Mouse (Mus musculus): ENCODE results near the gene Gucd1.
"Not testable (repeated sequence)": the region's sequence is repeated elsewhere in the genome, so short reads cannot be mapped to it uniquely, and the experiment has no call there.

Gene Gucd1

GRCm38 (mm10) chr10:75473411-75473810 is 44.4 kb downstream of the Gucd1 start:
- no peak for DNase-seq (ENCODE audit: low spot score)

- DNase-seq (ENCODE audit: low spot score): no peak
Observed at GRCm38 (mm10) chr10:75465781-75466550, 51.8 kb downstream of the Gucd1 start.

DNA sequence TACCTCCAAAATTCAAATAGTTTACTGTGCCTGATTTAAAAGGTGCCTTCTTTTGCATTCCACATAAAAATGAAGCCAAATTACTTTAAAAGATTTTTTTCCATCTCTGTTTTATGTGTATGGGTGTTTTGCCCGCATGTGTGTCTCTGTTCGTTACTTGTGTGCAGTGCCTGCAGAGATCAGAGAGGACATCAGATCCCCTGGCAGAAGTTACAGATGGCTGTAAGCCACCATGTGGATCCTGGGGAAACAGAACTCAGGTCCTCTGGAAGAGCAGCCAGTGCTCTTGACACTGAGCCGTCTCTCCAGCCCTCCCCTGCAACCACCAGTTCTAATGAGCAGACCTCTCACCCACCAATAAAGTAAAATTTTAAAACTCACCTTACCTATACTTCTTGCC is 55.0 kb downstream of the Gucd1 start:
- no peak for DNase-seq (ENCODE audit: low spot score)

- DNase-seq (ENCODE audit: low spot score): no peak
Observed at GRCm38 (mm10) chr10:75458329-75458728, 59.4 kb downstream of the Gucd1 start.

GRCm38 (mm10) chr10:75457852-75458251 is 59.9 kb downstream of the Gucd1 start:
- no peak for DNase-seq (ENCODE audit: low spot score)

DNA sequence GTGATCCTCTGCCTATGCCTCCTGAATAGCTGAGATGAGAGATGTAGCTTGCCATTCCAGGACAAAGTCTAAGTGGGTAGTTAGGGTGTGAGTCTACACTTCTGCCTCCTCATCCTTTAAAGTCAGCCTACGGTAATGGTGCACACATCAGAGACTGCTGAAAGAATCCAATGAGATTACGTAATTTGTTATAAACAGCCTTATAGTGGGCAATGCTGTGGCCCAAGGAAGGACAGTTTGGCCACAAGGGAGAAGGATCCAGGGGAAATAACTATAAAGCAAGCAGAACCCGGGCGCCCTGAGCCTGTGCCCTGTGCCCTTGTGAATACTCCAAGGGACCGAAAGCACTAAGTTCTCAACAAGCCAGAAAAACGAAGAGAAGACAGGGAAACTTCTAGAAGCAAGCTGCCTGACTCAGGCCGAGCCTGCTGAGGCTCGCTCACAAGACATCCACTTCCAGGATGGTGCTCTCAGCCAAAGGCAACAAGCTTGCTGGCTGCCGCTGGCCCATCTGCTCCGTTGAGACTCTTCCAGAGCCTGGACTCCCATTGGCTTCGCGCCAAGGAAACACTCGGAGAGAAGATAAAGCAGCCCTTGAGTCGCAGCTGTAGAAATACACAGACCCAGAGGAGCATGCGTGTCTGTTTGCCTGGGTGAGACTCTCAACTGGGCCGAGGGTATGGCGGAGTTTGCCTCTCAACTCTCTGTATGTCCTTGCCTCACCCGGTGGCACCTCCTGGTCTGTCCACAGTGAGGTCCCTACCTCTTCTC is 61.5 kb downstream of the Gucd1 start:
- not testable (repeated sequence) for DNase-seq (ENCODE audit: low spot score)

DNA sequence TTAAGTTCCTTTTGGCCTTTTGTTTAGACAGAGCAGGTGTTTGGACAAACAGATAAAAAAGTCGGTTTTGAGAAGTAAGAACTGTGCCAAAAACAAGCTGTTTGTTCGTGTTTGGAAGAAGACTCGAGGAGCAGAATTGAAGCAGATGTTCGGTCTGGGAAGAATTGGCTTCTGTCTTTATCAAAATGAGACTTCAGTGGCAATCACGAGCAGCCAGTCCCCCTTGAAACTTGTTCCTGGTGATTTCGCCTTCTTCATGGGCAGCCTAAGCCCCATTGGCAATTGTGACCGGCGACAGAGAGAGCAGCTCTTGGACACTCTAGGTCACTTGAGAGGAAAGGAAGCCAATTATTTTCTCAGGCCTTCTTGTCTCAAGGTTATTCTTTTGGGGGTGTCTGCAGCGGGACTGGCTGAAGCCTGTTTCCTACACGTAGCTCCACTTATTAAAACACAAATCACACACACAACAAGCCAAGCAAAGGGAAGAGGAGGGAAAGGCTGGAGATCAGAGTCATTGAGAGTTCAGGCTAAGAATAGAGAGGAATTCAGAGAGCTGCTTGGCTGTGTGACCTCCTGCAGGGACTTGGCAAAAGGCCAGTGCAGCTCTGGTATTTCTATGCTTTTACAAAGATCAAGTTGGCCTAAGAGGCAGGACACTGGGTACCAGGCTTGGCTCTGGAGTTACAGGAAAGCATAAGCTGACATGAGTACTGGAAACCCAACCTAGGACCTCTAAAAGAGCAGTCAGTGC is 66.6 kb downstream of the Gucd1 start:
- DNase-seq (ENCODE audit: low spot score): no peak

GRCm38 (mm10) chr10:75450331-75450730 is 67.4 kb downstream of the Gucd1 start:
- DNase-seq (ENCODE audit: low spot score): no peak

DNA sequence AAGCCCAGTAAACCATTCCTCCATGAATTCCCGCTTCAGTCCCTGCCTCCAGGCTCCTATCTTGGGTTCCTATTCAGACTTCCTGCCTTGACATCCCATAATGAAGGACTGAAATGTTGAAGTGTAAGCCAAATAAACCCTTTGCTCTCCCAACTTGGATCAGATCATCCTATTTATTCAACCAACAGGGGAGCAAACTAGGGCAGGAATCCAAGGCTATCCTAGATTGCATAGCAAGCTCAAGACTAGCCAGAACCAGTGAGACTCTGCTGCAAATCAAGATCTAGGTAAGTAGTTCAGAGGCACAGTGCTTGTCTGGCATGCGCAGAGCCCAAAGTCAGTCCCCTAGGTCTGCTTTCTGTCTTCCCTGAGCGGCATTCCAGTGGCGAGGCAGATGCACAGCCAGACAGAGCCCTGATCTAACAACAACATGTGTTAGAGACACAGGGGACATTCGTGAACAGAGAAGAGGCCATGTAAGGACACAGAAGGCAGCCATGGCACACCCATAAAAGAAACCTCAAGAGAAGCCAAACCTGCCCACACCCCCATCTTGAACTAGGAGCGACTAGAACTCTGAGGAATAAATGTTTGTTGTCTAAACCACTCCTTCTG is 68.9 kb downstream of the Gucd1 start:
- no peak for DNase-seq (ENCODE audit: low spot score)

DNA sequence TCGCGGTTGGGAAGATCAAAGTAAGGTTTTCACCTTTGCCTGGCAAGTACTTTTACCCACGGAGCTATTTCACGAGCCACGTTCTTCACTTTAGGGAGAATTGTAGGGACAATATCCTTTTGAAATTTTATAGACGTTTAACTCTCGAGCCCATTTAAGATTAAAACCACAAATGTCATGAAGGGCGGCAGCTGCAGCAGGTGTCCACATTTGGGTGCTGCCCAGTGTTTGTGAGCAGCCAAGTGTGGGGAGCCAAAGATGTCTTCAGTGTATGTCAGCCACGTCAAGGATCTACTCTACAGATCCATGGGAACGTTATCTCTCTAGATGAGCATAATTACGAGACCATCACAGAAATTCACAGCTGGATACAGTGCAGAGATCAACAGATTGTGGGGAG is 70.3 kb downstream of the Gucd1 start:
- DNase-seq (ENCODE audit: low spot score): no peak

GRCm38 (mm10) chr10:75446501-75447083 is 71.2 kb downstream of the Gucd1 start:
- peak; percentile 74 for DNase-seq (ENCODE audit: low spot score)

- DNase-seq (ENCODE audit: low spot score): no peak
Observed at GRCm38 (mm10) chr10:75445030-75445429, 72.7 kb downstream of the Gucd1 start.

DNA sequence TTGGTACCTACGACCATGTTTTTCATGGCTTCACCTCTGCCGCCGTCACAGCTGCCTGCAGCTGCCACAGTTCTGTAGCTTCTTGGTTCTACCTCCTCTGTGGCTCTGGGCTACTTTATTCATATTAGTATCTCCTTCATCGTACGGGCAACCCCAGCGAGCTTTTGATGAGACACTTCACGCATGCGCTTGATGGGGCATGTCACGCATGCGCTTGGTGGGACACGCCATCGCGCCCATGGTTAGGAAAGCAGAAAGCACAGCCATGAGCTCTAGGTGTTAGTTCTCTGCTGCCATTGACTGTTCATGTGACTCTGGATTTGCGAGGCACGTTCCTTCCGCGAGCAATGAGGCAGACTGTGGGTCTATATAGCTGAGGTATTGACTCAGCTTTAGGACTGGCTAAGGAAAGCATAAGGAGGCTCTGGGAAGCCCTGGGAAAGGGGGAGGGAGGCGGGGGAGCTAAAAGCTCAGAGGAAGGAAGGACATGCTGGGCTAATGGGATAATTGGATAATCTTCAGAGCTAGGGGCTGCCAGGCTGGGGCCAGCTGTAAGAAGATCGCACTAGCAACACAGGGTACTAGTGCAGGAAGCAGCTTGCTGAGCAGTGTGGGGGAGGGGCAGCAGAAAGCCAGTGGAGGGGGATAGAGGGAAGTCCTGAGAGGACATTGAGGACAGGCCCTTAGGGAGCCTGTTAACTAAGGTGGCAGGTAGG is 73.5 kb downstream of the Gucd1 start:
- no peak for DNase-seq (ENCODE audit: low spot score)

DNA sequence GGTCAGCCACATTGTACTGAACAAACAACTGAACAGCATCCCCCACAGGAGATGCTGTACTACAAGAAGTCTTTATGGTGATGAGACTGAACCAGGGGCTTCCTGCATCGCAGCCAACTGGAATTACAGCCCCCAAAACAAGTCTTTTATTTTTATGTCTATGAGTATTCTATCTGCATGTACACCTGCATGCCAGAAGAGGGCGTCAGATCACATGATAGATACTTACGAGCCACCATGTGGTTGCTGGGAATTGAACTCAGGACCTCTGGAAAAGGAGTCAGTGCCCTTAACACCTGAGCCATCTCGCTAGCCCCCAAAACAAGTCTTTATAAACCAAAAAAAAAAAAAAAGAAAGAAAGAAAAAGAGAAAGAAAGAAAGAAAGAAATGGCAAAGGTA is 74.8 kb downstream of the Gucd1 start:
- DNase-seq (ENCODE audit: low spot score): no peak

- DNase-seq (ENCODE audit: low spot score): no peak
Observed at GRCm38 (mm10) chr10:75441800-75442199, 76.0 kb downstream of the Gucd1 start.

GRCm38 (mm10) chr10:75440756-75441155 is 77.0 kb downstream of the Gucd1 start:
- DNase-seq (ENCODE audit: low spot score): no peak

- DNase-seq (ENCODE audit: low spot score): no peak
Observed at GRCm38 (mm10) chr10:75439211-75439811, 78.5 kb downstream of the Gucd1 start.

DNA sequence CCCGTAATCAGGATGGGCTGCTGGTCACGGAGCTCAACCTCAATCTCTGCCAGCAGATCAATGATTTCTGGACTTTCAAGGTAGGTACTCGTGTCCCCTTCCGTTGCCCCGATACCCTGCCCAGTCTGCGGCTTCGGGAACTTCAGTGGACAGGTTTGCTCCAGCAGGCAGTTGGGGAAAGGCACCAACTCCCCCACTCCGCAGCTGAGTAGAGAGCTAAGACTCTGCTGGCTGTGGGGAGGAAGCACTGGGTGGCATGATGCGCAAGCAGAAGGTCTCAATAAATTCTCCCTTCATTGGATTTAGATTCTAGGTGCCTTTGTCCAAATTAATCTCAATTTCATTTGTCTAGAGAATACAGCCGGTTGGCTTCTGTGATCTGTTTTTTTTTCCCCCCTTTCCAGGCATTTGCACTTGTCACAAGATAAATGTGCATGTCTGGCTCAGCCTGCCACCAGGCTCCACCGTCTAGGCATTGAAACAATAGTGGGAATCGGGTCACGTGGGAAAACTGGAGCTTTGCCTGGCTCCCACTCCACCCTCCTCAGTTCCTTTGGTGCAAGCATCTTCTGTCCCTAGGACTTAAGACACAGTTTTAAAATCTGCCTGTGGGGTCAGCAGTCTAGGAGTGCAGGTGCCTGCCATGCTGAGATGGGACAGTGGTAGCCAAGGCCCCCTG is 79.5 kb downstream of the Gucd1 start:
- no peak for DNase-seq (ENCODE audit: low spot score)

- no peak for DNase-seq (ENCODE audit: low spot score)
Observed at GRCm38 (mm10) chr10:75437284-75437683, 80.5 kb downstream of the Gucd1 start.

- peak; percentile 75 for DNase-seq (ENCODE audit: low spot score)
Observed at GRCm38 (mm10) chr10:75436604-75437217, 81.1 kb downstream of the Gucd1 start.

Data from T-cell, adult 2 months (primary cell).